Mouse (Mus musculus) stomach, embryonic 15.5 days (tissue): ENCODE results near the gene Ddit4. TPM values are rescaled to one million over a fixed set of nuclear protein-coding genes. Genes with fewer than 3 reads are reported as not detected.
A peak's percentile ranks its signal among the peaks of the same experiment; 100 is the strongest.

Experiments
- ATAC-seq: fragments of 200-750 bp; cut with Nextera tagmentation; 2 replicates; pipeline ENCODE4 v1.8.0; 2017; ENCODE audit warnings: low read depth, moderate number of reproducible peaks, moderate TSS enrichment; ENCODE audit not compliant: insufficient read depth, low FRiP score
- H3K27ac ChIP-seq: fragments of 300-500 bp; sonication (generic); 2 replicates; pipeline ENCODE4 v1.5.1; 2015; ENCODE audit warnings: mild to moderate bottlenecking, inconsistent platforms
- H3K27me3 ChIP-seq: fragments of 300-500 bp; sonication (generic); replicated peaks from 2 replicates; pipeline ENCODE4 v1.6.1; 2015; ENCODE audit warnings: inconsistent platforms
- H3K36me3 ChIP-seq: fragments of 300-500 bp; sonication (generic); 2 replicates; pipeline ENCODE4 v1.6.1; 2015; ENCODE audit warnings: inconsistent platforms
- H3K4me1 ChIP-seq: fragments of 300-500 bp; sonication (generic); 2 replicates; pipeline ENCODE4 v1.6.1; 2015; ENCODE audit warnings: inconsistent platforms
- H3K4me2 ChIP-seq: fragments of 300-500 bp; sonication (generic); 2 replicates; pipeline ENCODE4 v1.6.1; 2015; ENCODE audit warnings: mild to moderate bottlenecking, inconsistent platforms
- H3K4me3 ChIP-seq: fragments of 300-500 bp; sonication (generic); replicated peaks from 2 replicates; pipeline ENCODE4 v1.5.1; 2015; ENCODE audit warnings: inconsistent platforms
- H3K9ac ChIP-seq: fragments of 300-500 bp; sonication (generic); 2 replicates; pipeline ENCODE4 v1.6.1; 2015; ENCODE audit warnings: inconsistent platforms
- H3K9me3 ChIP-seq: fragments of 300-500 bp; sonication (generic); 2 replicates; pipeline ENCODE4 v1.6.1; 2016; ENCODE audit warnings: inconsistent platforms
- WGBS: fragments of 180-500 bp; shearing (Covaris S2); methylation state at CpG from one replicate; pipeline ENCODE4 v1.1.7; 2015; 5-methylcytosine and 5-hydroxymethylcytosine counted together
- polyA plus RNA-seq: library from polyadenylated mRNA; unstranded; fragments of >200 nt; fragmentation: Nextera tagmentation; extraction: Ambion mirVana; gene quantifications from 2 replicates; pipeline ENCODE4 v1.2.1, GENCODE M21; 2015

The Ddit4 gene
- polyA plus RNA-seq, 1 experiment from 2014 or later, result 45.8 TPM

DNA sequence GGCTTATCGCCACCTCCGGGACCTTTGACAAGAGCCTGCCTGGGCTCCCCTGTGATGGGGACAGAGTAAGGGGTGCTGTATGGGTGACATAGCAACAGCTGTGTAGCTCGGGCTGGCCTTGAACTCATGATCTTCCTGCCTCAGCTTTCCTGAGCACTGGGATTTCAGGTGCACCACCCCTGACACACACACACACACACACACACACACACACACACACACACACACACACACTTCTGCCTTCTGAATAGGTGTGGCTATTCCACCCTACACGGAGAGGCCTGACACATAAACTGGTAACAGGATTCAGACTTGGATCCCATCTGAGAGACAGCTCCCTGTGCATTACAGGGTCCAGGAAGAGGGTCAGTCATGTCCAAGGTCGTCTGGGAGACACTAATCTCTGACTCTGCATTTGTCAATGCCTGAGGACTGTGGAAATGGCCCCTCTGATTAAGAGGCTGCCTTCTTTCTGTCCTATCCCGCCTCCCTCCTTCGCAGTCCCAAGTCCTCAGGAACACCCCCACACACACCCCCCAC is 42.8 kb downstream of the Ddit4 start:
- no peaks in the 10 kb centered on the region for H3K36me3 ChIP-seq
- no peak overlapping the region for H3K4me3 ChIP-seq
- WGBS, result 49% methylated on average over 7 of the region's 7 CpGs
- no peaks in the 10 kb centered on the region for H3K27me3 ChIP-seq
- peak overlapping the region; percentile 92 for H3K27ac ChIP-seq
- no peak overlapping the region for H3K9ac ChIP-seq
- H3K4me2 ChIP-seq, result no peak overlapping the region
- peaks cover 44% of the 10 kb centered on the region for H3K4me1 ChIP-seq
- no peaks in the 10 kb centered on the region for H3K9me3 ChIP-seq
- ATAC-seq, result no peak

DNA sequence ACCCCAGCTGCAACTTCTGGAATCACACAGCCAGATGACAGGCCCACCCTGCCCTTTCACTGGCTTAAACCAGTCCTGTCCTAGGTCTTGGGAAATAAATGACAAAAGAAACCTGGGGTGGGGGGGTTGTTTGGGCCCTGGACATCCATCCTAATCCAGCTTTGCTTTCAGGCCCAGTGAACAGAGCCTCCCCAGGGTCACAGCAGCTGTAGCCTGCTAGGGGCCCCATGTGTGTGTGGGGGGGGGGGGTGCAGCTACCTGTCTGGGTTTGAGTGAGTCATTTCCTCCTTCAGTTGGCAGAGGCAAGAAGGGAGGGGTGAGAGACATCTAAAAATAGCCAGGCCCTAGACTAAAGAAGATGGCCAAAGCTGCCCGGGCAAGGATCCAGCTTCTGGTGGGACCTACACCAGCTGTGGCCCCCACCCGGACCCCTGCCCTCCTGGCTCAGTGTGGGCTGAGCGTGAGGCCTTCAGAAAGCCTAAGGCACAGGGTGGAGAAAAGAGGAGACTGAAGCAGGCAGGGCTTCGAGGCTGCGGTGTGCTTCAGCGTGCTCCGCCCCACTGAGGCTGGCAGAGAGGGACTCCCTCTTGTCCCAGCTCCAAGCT is 43.8 kb downstream of the Ddit4 start:
- WGBS, result 24% methylated on average over 7 of the region's 7 CpGs
- peak; percentile 74 for ATAC-seq
- H3K9me3 ChIP-seq, result no peaks in the 10 kb centered on the region
- H3K36me3 ChIP-seq, result no peaks in the 10 kb centered on the region
- H3K9ac ChIP-seq, result no peak overlapping the region
- H3K4me1 ChIP-seq, result peaks cover 53% of the 10 kb centered on the region
- H3K4me2 ChIP-seq, result 0 out of 2 replicates have a peak overlapping the region, but pooled peaks have one; percentile 6
- no peaks in the 10 kb centered on the region for H3K27me3 ChIP-seq
- peak overlapping the region; percentile 92 for H3K27ac ChIP-seq
- no peak overlapping the region for H3K4me3 ChIP-seq

DNA sequence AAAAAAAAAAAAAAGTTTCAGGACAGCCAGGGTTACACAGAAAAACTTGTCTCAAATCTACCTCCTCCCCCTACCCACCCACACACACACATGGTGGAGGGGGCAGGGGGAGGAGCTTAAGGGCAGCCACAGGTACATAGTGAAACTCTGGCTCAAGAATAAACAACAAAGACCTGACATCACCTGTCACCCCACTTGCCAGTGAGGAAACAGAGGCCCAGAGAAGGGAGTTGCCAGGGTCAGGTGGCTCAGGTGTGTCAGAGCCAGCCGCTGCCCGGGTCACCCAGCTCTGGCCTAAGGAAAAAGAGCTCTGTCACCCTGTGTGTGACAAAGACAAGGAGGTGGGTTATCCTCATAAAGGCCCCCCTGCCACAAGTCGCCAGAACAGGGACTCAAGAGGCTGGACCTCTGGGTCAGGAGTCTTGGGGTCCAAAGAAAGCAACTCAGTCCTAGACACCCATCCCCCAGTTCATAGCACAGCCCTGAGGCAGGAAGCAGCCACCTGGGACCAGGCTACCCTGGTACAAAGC is 44.5 kb downstream of the Ddit4 start:
- Histone ChIP-seq H3K36me3 (no peaks in the 10 kb centered on the region), H3K4me3 (no peak overlapping the region), H3K4me1 (peaks cover 60% of the 10 kb centered on the region), H3K4me2 (no peak overlapping the region), H3K9me3 (no peaks in the 10 kb centered on the region), H3K27ac (peak overlapping the region; percentile 92), H3K9ac (no peak overlapping the region), H3K27me3 (no peaks in the 10 kb centered on the region)
- peak; percentile 40; the same call in 1 of the 2 replicates for ATAC-seq
- 37% methylated on average over 3 of the region's 3 CpGs for WGBS

DNA sequence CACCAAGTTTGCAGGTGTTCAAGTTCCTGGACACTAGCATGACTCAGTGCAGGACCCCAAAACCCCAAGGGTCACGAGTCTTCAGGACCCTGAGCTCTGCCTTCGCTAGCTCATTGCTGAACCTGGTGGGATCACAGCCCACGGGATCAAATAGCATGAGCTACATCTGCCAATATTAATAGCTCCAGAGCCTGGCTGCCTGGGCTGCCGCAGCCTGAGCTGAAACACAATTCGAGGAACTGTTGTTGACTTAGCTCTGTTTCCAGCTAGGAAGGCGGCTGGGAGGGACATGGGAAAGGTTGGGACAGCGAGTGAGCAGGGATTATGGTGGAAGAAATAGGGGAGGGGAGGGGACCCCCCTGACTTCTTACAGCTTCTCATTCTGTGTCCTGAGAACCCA is 48.5 kb downstream of the Ddit4 start:
- ATAC-seq, result no peak
- Histone ChIP-seq H3K36me3 (peaks cover 2% of the 10 kb centered on the region; the same call in 1 of the 2 replicates), H3K9ac (no peak overlapping the region), H3K27me3 (no peaks in the 10 kb centered on the region), H3K27ac (peak overlapping the region; percentile 94), H3K4me1 (peaks cover 61% of the 10 kb centered on the region), H3K9me3 (no peaks in the 10 kb centered on the region), H3K4me2 (no peak overlapping the region), H3K4me3 (no peak overlapping the region)
- WGBS, result 36% methylated on average over 7 of the region's 7 CpGs

DNA sequence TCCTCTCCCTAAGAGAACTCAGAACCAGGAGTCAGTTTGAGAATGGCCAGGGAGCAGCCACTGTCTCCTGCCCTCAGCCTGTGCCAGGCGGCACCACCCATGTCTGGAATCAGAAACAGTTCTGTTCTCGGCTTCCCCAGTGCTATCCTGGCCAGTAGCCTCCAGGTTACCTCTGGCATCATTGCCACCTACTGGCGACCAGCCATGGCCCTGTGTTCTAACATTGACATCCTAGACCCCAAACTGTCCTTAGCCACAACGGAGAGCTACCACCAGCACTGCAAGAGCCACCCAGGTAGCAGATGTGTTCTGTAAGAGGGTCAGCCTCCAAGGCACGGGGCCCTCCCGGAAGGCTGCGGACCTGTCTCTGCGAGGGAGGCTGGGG is 49.0 kb downstream of the Ddit4 start:
- Histone ChIP-seq H3K36me3 (peaks cover 5% of the 10 kb centered on the region), H3K4me2 (no peak overlapping the region), H3K4me1 (peaks cover 58% of the 10 kb centered on the region), H3K9ac (no peak overlapping the region), H3K27me3 (no peaks in the 10 kb centered on the region), H3K27ac (peak overlapping the region; percentile 94), H3K4me3 (no peak overlapping the region), H3K9me3 (no peaks in the 10 kb centered on the region)
- WGBS, result 46% methylated on average over 8 of the region's 8 CpGs
- ATAC-seq, result no peak

DNA sequence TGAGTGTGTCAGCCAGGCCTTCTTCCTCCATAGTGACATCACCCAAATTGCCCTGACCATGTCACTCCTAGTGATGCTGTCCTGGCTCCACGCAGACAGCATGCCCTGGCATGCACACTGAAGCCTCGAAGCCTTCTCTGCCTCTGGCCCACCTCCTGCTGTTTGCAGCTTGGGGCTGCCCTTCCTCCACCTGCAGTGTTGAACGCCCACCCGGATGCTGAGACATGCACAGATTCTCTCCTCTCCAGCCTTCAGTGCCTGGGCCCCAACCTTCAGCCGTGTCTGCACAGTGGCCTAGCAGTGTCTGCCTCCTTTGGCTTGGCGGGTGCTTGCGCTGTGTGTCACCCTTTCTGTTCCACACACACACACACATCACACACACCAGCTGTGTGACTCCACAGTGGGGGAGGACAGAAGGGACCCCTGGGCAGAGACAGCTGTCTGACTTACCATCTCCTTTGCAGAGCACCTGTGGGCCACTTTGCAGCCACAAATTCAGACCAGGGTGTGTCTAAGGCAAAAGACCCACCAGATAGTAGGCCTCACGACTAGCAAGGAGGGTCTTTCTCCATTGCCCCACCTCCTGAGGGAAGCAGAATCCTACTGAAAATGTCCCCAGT is 49.5 kb downstream of the Ddit4 start:
- 61% methylated on average over 8 of the region's 8 CpGs for WGBS
- H3K4me1 ChIP-seq, result peaks cover 53% of the 10 kb centered on the region
- H3K4me3 ChIP-seq, result no peak overlapping the region
- no peaks in the 10 kb centered on the region for H3K27me3 ChIP-seq
- no peak overlapping the region for H3K4me2 ChIP-seq
- ATAC-seq, result no peak
- peaks cover 10% of the 10 kb centered on the region for H3K36me3 ChIP-seq
- H3K9me3 ChIP-seq, result no peaks in the 10 kb centered on the region
- H3K9ac ChIP-seq, result no peak overlapping the region
- peak overlapping the region; percentile 94 for H3K27ac ChIP-seq

DNA sequence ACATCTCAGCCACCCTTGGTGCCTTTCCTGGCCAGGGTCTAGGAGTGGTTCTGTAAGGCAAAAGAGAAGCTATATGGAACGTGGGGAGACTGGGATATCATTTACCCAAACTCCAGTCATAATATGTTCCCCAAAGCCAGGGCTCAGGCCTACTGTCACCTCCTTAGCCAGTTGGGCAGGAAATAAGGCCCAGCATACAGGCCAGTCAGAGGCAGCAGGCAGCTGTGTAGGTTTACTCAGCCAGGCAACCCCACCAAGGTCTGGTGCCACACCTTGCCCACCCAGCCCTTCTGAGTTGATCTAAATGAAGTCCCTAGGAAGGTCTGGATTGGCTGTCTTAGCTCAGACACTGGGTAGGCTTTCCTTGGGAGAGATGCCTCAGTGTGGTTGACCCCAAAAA is 50.2 kb downstream of the Ddit4 start:
- no peak overlapping the region for H3K4me2 ChIP-seq
- peak overlapping the region; percentile 94 for H3K27ac ChIP-seq
- ATAC-seq, result no peak
- peaks cover 12% of the 10 kb centered on the region for H3K36me3 ChIP-seq
- 85% methylated on average over 1 of the region's 1 CpGs for WGBS
- no peak overlapping the region for H3K9ac ChIP-seq
- no peaks in the 10 kb centered on the region for H3K9me3 ChIP-seq
- no peak overlapping the region for H3K4me3 ChIP-seq
- H3K4me1 ChIP-seq, result peaks cover 51% of the 10 kb centered on the region
- no peaks in the 10 kb centered on the region for H3K27me3 ChIP-seq

DNA sequence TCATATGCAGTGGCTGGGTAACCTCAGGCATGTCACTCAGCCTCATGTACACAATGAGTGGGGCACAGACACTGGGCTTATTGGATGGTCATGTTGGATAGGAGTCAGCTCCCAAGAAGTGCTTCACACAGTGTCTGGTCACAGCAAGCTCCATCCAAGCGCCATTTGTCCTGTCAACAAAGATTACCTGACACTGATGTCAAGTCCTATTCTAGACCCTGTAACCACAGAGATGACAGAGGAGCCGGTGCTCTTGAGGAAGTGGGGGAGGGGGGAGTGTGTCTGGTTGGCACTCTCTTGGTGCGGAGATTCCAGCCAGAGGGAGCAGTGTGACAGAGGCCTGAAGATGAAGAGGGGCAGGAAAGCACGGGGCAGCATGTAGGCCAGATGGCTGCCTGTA is 50.7 kb downstream of the Ddit4 start:
- Histone ChIP-seq H3K4me2 (no peak overlapping the region), H3K9ac (no peak overlapping the region), H3K27ac (peak overlapping the region; percentile 94), H3K4me1 (peaks cover 51% of the 10 kb centered on the region), H3K36me3 (peaks cover 17% of the 10 kb centered on the region), H3K27me3 (no peaks in the 10 kb centered on the region), H3K9me3 (no peaks in the 10 kb centered on the region), H3K4me3 (no peak overlapping the region)
- ATAC-seq, result no peak
- WGBS, result 46% methylated on average over 4 of the region's 4 CpGs

DNA sequence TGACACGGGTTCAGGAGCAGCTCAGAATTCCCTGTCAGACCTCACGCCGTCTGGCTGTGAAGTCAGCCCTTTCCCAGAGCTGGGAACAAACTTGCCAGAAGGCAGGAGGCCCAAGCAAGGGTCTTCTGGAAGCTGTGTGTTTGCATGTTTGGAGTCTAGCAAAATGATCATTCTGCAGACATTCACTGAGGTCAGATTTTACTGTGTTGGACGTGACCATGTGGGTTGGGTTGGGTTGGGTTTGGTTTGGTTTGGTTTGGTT is 51.5 kb downstream of the Ddit4 start:
- peak overlapping the region; percentile 94 for H3K27ac ChIP-seq
- no peak overlapping the region; the same call in 1 of the 2 replicates for H3K9ac ChIP-seq
- peaks cover 51% of the 10 kb centered on the region for H3K4me1 ChIP-seq
- no peak for ATAC-seq
- no peak overlapping the region for H3K4me3 ChIP-seq
- no peaks in the 10 kb centered on the region for H3K9me3 ChIP-seq
- peaks cover 23% of the 10 kb centered on the region for H3K36me3 ChIP-seq
- WGBS, result 22% methylated on average over 4 of the region's 4 CpGs
- no peaks in the 10 kb centered on the region for H3K27me3 ChIP-seq
- H3K4me2 ChIP-seq, result peak overlapping the region; percentile 42

Other genes with a start within 250 kb of the Ddit4 start
- gene Micu1, start 249.4 kb downstream of the Ddit4 start, polyA plus RNA-seq, result 66.2 and 69.9 TPM in 2 replicates
- gene Dnajb12, start 72.3 kb downstream of the Ddit4 start, polyA plus RNA-seq, result 20.6 and 22.0 TPM in 2 replicates
- gene Ascc1, start 51.0 kb upstream of the Ddit4 start, polyA plus RNA-seq, result 42.4 and 47.0 TPM in 2 replicates
- 98.8 and 107 TPM in 2 replicates for gene Anapc16, start 51.3 kb upstream of the Ddit4 start, polyA plus RNA-seq
- gene Spock2, start 154.4 kb upstream of the Ddit4 start, polyA plus RNA-seq, result 5.3 and 6.1 TPM in 2 replicates